Mouse (Mus musculus) lung, postnatal 10 days (tissue): ENCODE measurements at regions not wholly inside any gene's neighbourhood (a gene's known extent, or its start where the extent isn't known, plus 50 kb on each side); places are given as distances from the start of the nearest gene placed in this dataset.

Experiments
- DNase-seq: peaks from one replicate; pipeline ENCODE4 v3.0.0; 2021

- DNase-seq, result no peak
Measured at GRCm38 (mm10) chrX:19168983-19169382, 312.1 kb downstream of the Tex13c3 start.

- DNase-seq, result no peak
Measured at GRCm38 (mm10) chrX:19168546-19168945, 312.6 kb downstream of the Tex13c3 start.

- DNase-seq, result peak; percentile 14
Measured at GRCm38 (mm10) chrX:19168111-19168510, 313.0 kb downstream of the Tex13c3 start.

- peak; percentile 60 for DNase-seq
Measured at GRCm38 (mm10) chrX:19167121-19167853, 313.8 kb downstream of the Tex13c3 start.

- no peak for DNase-seq
Measured at GRCm38 (mm10) chrX:19165891-19166644, 315.1 kb downstream of the Tex13c3 start.

- no peak for DNase-seq
Measured at GRCm38 (mm10) chrX:19164151-19164550, 317.0 kb downstream of the Tex13c3 start.

- DNase-seq, result no peak
Measured at GRCm38 (mm10) chrX:19162958-19163357, 318.2 kb downstream of the Tex13c3 start.

- DNase-seq, result no peak
Measured at GRCm38 (mm10) chrX:19162351-19162750, 318.8 kb downstream of the Tex13c3 start.

- no peak for DNase-seq
Measured at GRCm38 (mm10) chrX:19160275-19160930, 320.7 kb downstream of the Tex13c3 start.

GRCm38 (mm10) chrX:19157464-19158203 is 323.5 kb downstream of the Tex13c3 start:
- no peak for DNase-seq

- no peak for DNase-seq
Measured at GRCm38 (mm10) chrX:19153619-19154018, 327.5 kb downstream of the Tex13c3 start.

- no peak for DNase-seq
Measured at GRCm38 (mm10) chrX:19152170-19152861, 328.8 kb downstream of the Tex13c3 start.

- DNase-seq, result no peak
Measured at GRCm38 (mm10) chrX:19150606-19151005, 330.5 kb downstream of the Tex13c3 start.

- no peak for DNase-seq
Measured at GRCm38 (mm10) chrX:19148672-19149071, 332.4 kb downstream of the Tex13c3 start.

- no peak for DNase-seq
Measured at GRCm38 (mm10) chrX:19148251-19148650, 332.9 kb downstream of the Tex13c3 start.

- DNase-seq, result no peak
Measured at GRCm38 (mm10) chrX:19112753-19113152, 368.4 kb downstream of the Tex13c3 start.

- no peak for DNase-seq
Measured at GRCm38 (mm10) chrX:19102911-19103310, 378.2 kb downstream of the Tex13c3 start.

- DNase-seq, result peak; percentile 37
Measured at GRCm38 (mm10) chrX:19095960-19096359, 385.2 kb downstream of the Tex13c3 start.

GRCm38 (mm10) chrX:19084435-19084834 is 396.7 kb downstream of the Tex13c3 start:
- DNase-seq, result no peak

GRCm38 (mm10) chrX:19080021-19080420 is 401.1 kb downstream of the Tex13c3 start:
- no peak for DNase-seq
